Mouse (Mus musculus): ENCODE measurements around the gene Narf. TPM values are rescaled to one million over a fixed set of nuclear protein-coding genes. Genes with fewer than 3 reads are reported as not detected.

Narf gene
- polyA plus RNA-seq, 1 experiment, result 4.0 TPM

DNA sequence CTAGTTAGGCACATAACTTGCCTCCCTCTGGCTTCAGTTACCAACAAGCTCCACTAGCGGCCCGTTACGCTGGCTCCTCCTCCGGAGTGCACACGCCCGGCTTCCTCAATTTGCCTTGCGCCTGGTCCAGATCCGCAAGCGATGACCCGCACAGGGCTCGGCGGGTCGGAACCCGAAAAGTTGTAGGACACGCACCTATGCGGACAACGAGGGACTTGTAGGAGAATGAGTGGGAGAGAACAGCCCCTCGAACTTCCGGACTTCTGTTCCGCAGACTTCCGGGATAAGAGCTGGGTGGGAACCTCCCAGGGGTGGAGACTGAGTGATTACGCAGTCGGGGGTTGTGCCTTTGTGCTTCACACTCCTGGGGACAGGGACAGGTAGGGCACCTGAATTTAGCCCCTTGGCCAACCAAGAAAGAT is 8.0 kb upstream of the Narf start, which contains the start of gene Cybc1:
Cybc1 (minus strand) TSS at position 305 of the 422 bp plus-strand sequence.
- Histone ChIP-seq H3K4me3 (ENCODE audit: insufficient read depth, poor library complexity, severe bottlenecking) (peak within 1 kb of the TSS; percentile 63), H3ac (ENCODE audit: control insufficient read depth, insufficient read length, low read depth) (peak within 1 kb of the TSS; percentile 77), H3K27me3 (ENCODE audit: control insufficient read depth, insufficient read depth, insufficient read length) (no peaks in the 10 kb centered on the region), H3K79me3 (ENCODE audit: low read depth) (peaks cover 6% of the 10 kb centered on the region), H3K79me2 (ENCODE audit: control insufficient read depth, insufficient read depth) (peaks cover 20% of the 10 kb centered on the region), H3K36me3 (ENCODE audit: control insufficient read depth, insufficient read depth) (peaks cover 32% of the 10 kb centered on the region)
- TF ChIP-seq USF1 (IDR thresholded peaks at IDR 0.05; ENCODE audit: low read depth) (no peak), MYOG (IDR thresholded peaks at IDR 0.05; ENCODE audit: control insufficient read depth, extremely low read depth, insufficient read length) (no peak), CEBPB (IDR thresholded peaks at IDR 0.05; ENCODE audit: low read depth) (peak; percentile 16)

GRCm38 (mm10) chr11:121231191-121231590 is 5.9 kb upstream of the Narf start:
- Histone ChIP-seq H3K79me3 (ENCODE audit: low read depth) (peaks cover 6% of the 10 kb centered on the region), H3K36me3 (ENCODE audit: control insufficient read depth, insufficient read depth) (peaks cover 11% of the 10 kb centered on the region), H3K79me2 (ENCODE audit: control insufficient read depth, insufficient read depth) (peaks cover 20% of the 10 kb centered on the region), H3ac (ENCODE audit: control insufficient read depth, insufficient read length, low read depth) (no peak overlapping the region), H3K4me3 (ENCODE audit: insufficient read depth, poor library complexity, severe bottlenecking) (no peak overlapping the region), H3K27me3 (ENCODE audit: control insufficient read depth, insufficient read depth, insufficient read length) (no peaks in the 10 kb centered on the region)
- TF ChIP-seq CEBPB (IDR thresholded peaks at IDR 0.05; ENCODE audit: low read depth) (no peak), FOSL1 (IDR thresholded peaks at IDR 0.05; ENCODE audit: insufficient read depth, low read length, poor library complexity, severe bottlenecking) (no peak), MYOG (IDR thresholded peaks at IDR 0.05; ENCODE audit: control insufficient read depth, extremely low read depth, insufficient read length) (no peak), CTCF (IDR thresholded peaks at IDR 0.05; ENCODE audit: control insufficient read depth, insufficient read depth, insufficient read length) (no peak), USF1 (IDR thresholded peaks at IDR 0.05; ENCODE audit: low read depth) (no peak), MAX (IDR thresholded peaks at IDR 0.05) (no peak), MYOD1 (IDR thresholded peaks at IDR 0.05; ENCODE audit: control insufficient read depth, insufficient read length, low read depth) (no peak)

- H3K36me3 ChIP-seq (ENCODE audit: control insufficient read depth, insufficient read depth), result peaks cover 6% of the 10 kb centered on the region
- no peak for TF ChIP-seq USF1 (IDR thresholded peaks at IDR 0.05; ENCODE audit: low read depth)
- H3K4me3 ChIP-seq (ENCODE audit: insufficient read depth, poor library complexity, severe bottlenecking), result no peak overlapping the region
- no peaks in the 10 kb centered on the region for H3K27me3 ChIP-seq (ENCODE audit: control insufficient read depth, insufficient read depth, insufficient read length)
- H3K79me3 ChIP-seq (ENCODE audit: low read depth), result peaks cover 6% of the 10 kb centered on the region
- H3ac ChIP-seq (ENCODE audit: control insufficient read depth, insufficient read length, low read depth), result no peak overlapping the region
- H3K79me2 ChIP-seq (ENCODE audit: control insufficient read depth, insufficient read depth), result peaks cover 20% of the 10 kb centered on the region
These were observed 5.3 kb upstream of the Narf start for GRCm38 (mm10) chr11:121231628-121232291.

DNA sequence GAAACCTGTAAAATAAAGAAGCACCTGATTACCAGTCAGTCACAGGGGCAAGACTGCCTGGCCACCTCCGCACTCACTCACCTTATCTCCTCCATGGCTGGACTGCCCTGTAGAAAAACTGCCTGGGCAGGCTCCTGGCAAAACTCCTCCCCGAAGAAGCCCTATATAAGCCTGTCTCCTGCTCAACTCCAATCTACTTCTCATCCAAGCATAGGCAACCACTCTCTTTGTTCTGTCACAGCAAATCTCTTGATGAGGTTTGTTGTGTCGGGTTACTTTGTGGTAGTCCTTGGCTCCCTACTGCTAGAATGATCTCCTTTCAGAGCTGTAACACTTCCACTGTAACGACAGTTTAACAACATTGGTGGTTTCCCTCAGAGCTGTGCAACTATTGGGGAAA is 4.3 kb upstream of the Narf start:
- Histone ChIP-seq H3K36me3 (ENCODE audit: control insufficient read depth, insufficient read depth) (no peaks in the 10 kb centered on the region), H3ac (ENCODE audit: control insufficient read depth, insufficient read length, low read depth) (no peak overlapping the region), H3K79me2 (ENCODE audit: control insufficient read depth, insufficient read depth) (peaks cover 12% of the 10 kb centered on the region), H3K4me3 (ENCODE audit: insufficient read depth, poor library complexity, severe bottlenecking) (no peak overlapping the region), H3K79me3 (ENCODE audit: low read depth) (peaks cover 6% of the 10 kb centered on the region), H3K27me3 (ENCODE audit: control insufficient read depth, insufficient read depth, insufficient read length) (no peaks in the 10 kb centered on the region)
- TF ChIP-seq MYOD1 (IDR thresholded peaks at IDR 0.05; ENCODE audit: control insufficient read depth, insufficient read length, low read depth) (no peak), MYOG (IDR thresholded peaks at IDR 0.05; ENCODE audit: control insufficient read depth, extremely low read depth, insufficient read length) (no peak), MAX (IDR thresholded peaks at IDR 0.05) (no peak), FOSL1 (IDR thresholded peaks at IDR 0.05; ENCODE audit: insufficient read depth, low read length, poor library complexity, severe bottlenecking) (no peak), CTCF (IDR thresholded peaks at IDR 0.05; ENCODE audit: control insufficient read depth, insufficient read depth, insufficient read length) (no peak), CEBPB (IDR thresholded peaks at IDR 0.05; ENCODE audit: low read depth) (no peak), USF1 (IDR thresholded peaks at IDR 0.05; ENCODE audit: low read depth) (no peak)

DNA sequence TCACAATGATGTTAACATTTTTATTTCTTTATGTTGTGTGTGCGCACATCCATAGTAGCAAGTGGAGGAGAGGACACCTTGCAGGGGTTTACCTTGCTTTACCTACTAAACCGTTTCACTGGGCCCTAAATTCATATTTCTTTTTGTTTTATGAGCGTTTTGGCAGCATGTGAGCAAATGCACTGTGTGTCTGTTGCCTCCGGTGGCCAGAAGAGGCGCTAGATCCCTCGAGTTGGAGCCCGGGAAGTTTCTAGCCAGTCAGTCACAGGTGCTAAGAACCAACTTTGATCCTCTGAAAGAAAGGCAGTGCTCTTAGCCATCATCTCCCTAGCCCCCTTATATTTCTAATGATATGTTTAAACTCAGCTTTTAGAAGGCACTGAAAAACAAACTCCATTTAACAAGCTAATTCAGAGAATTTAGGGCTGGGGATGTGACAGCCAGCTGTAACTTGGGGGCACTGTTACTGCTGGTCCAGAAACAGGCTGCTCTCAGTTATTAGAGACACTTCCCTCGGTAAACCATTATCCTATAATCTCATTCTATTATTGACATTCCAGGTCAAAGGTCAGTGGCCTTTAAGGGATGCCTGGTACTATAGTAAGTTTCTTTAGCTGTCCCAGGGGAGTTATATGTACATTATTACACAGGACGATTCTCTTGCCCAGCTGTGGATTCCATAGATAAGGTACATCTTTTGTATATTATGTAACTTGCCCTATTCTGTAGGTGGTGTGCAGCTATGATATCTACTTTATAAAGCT is 1.4 kb upstream of the Narf start:
- TF ChIP-seq FOSL1 (IDR thresholded peaks at IDR 0.05; ENCODE audit: insufficient read depth, low read length, poor library complexity, severe bottlenecking) (no peak), CTCF (IDR thresholded peaks at IDR 0.05; ENCODE audit: control insufficient read depth, insufficient read depth, insufficient read length) (peak; percentile 27), CEBPB (IDR thresholded peaks at IDR 0.05; ENCODE audit: low read depth) (no peak)
- Histone ChIP-seq H3K27me3 (ENCODE audit: control insufficient read depth, insufficient read depth, insufficient read length) (no peaks in the 10 kb centered on the region), H3K79me2 (ENCODE audit: control insufficient read depth, insufficient read depth) (no peaks in the 10 kb centered on the region)

More for the DNA sequence above, 1.4 kb upstream of the Narf start:
- Histone ChIP-seq H3K36me3 (ENCODE audit: control insufficient read depth, insufficient read depth) (no peaks in the 10 kb centered on the region), H3ac (ENCODE audit: control insufficient read depth, insufficient read length, low read depth) (no peak overlapping the region), H3K79me3 (ENCODE audit: low read depth) (no peaks in the 10 kb centered on the region), H3K4me3 (ENCODE audit: insufficient read depth, poor library complexity, severe bottlenecking) (no peak overlapping the region)

All from C2C12 (cell line).